Mouse (Mus musculus) kidney, adult 2 months (tissue): ENCODE results near the gene Pik3r6.

ENCODE experiments used
- CTCF ChIP-seq: fragments of 200-500 bp; conservative IDR thresholded peaks from 2 replicates; pipeline ENCODE4 v1.5.1; 2011; ENCODE audit warnings: low read depth, mild to moderate bottlenecking, control low read depth, low read length, moderate library complexity, mixed read lengths; ENCODE audit not compliant: insufficient read depth, insufficient read length
- POLR2A ChIP-seq: fragments of 200-500 bp; IDR thresholded peaks from one replicate; pipeline ENCODE4 v1.6.1; 2011; ENCODE audit warnings: low read depth, low read length, control low read depth

DNA sequence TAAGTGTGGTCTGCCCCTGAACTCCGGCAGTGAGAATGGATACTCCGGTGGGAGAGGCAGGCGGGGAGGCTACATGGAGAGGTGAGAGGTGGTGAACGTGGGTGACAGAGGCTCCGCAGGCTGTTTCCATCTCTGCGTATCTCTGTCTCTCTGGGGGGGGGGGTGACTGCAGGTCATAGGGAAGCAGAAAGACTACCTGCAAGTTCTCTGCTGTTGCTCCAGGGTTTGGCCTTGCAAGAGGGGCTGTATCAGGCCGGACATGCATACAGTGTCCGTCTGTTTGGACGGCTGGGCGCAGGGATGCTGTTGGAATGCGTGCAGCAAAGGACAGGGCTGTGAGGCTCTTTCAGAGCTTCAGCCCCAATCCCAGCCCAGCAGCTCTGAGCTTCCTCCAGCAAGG, 2.1 kb downstream of the Pik3r6 start:
- TF ChIP-seq CTCF, result no peak
- TF ChIP-seq POLR2A, result no peak
